Mouse (Mus musculus): ENCODE measurements around the gene Alg5.

Alg5 gene

GRCm38 (mm10) chr3:54736101-54736927 is 975 bp downstream of the Alg5 start:
- no peak for DNase-seq (ENCODE audit: low read depth, low spot score)

- no peak for DNase-seq (ENCODE audit: low read depth, low spot score)
These were observed 2.0 kb downstream of the Alg5 start for GRCm38 (mm10) chr3:54737317-54737716.

- DNase-seq (ENCODE audit: low read depth, low spot score), result no peak
These were observed 6.6 kb downstream of the Alg5 start for GRCm38 (mm10) chr3:54741965-54742364.

- DNase-seq (ENCODE audit: low read depth, low spot score), result peak; percentile 75
These were observed 10.5 kb downstream of the Alg5 start for GRCm38 (mm10) chr3:54745799-54746198.

GRCm38 (mm10) chr3:54753411-54753810 is 18.1 kb downstream of the Alg5 start:
- DNase-seq (ENCODE audit: low read depth, low spot score), result no peak

GRCm38 (mm10) chr3:54755145-54756041 is 20.1 kb downstream of the Alg5 start, which contains the start of gene Smad9:
Gene Smad9 (plus strand): TSS chr3:54755582.
- no peak for DNase-seq (ENCODE audit: low read depth, low spot score)

GRCm38 (mm10) chr3:54756058-54756457 is 20.7 kb downstream of the Alg5 start:
- DNase-seq (ENCODE audit: low read depth, low spot score), result no peak

- DNase-seq (ENCODE audit: low read depth, low spot score), result no peak
These were observed 22.1 kb downstream of the Alg5 start for GRCm38 (mm10) chr3:54757446-54757845.

GRCm38 (mm10) chr3:54759211-54759610 is 23.9 kb downstream of the Alg5 start:
- no peak for DNase-seq (ENCODE audit: low read depth, low spot score)

GRCm38 (mm10) chr3:54760321-54761115 is 25.2 kb downstream of the Alg5 start:
- DNase-seq (ENCODE audit: low read depth, low spot score), result no peak

- no peak for DNase-seq (ENCODE audit: low read depth, low spot score)
These were observed 25.9 kb downstream of the Alg5 start for GRCm38 (mm10) chr3:54761258-54761657.

- peak; percentile 48 for DNase-seq (ENCODE audit: low read depth, low spot score)
These were observed 29.1 kb downstream of the Alg5 start for GRCm38 (mm10) chr3:54764418-54764817.

GRCm38 (mm10) chr3:54765521-54765920 is 30.2 kb downstream of the Alg5 start:
- DNase-seq (ENCODE audit: low read depth, low spot score), result peak; percentile 80

- no peak for DNase-seq (ENCODE audit: low read depth, low spot score)
These were observed 30.7 kb downstream of the Alg5 start for GRCm38 (mm10) chr3:54766034-54766433.

- no peak for DNase-seq (ENCODE audit: low read depth, low spot score)
These were observed 31.5 kb downstream of the Alg5 start for GRCm38 (mm10) chr3:54766811-54767210.

GRCm38 (mm10) chr3:54768592-54768991 is 33.3 kb downstream of the Alg5 start:
- no peak for DNase-seq (ENCODE audit: low read depth, low spot score)

- DNase-seq (ENCODE audit: low read depth, low spot score), result no peak
These were observed 34.3 kb downstream of the Alg5 start for GRCm38 (mm10) chr3:54769349-54770275.

GRCm38 (mm10) chr3:54773613-54774012 is 38.3 kb downstream of the Alg5 start:
- peak; percentile 69 for DNase-seq (ENCODE audit: low read depth, low spot score)

GRCm38 (mm10) chr3:54775989-54776631 is 40.8 kb downstream of the Alg5 start:
- no peak for DNase-seq (ENCODE audit: low read depth, low spot score)

GRCm38 (mm10) chr3:54790601-54791000 is 55.3 kb downstream of the Alg5 start:
- DNase-seq (ENCODE audit: low read depth, low spot score), result no peak
